Mouse (Mus musculus): Measurements from ENCODE around the gene Scn9a. TPM values are rescaled to one million over a fixed set of nuclear protein-coding genes. Genes with fewer than 3 reads are reported as not detected.

Gene Scn9a
- polyA plus RNA-seq, 1 experiment = 0.22 TPM

- TF ChIP-seq TCF12 (IDR thresholded peaks at IDR 0.05; ENCODE audit: insufficient read depth, poor library complexity, severe bottlenecking) = no peak
- no peak for TF ChIP-seq TCF3 (IDR thresholded peaks at IDR 0.05; ENCODE audit: insufficient read length, low read depth)
- TF ChIP-seq MYOG (IDR thresholded peaks at IDR 0.05; ENCODE audit: control insufficient read depth in 1 of 3, insufficient read depth in 1 of 3, insufficient read length in 2 of 3, low read depth in 2 of 3) = no peak
- no peak for TF ChIP-seq USF1 (IDR thresholded peaks at IDR 0.05; ENCODE audit: low read depth)
- no peak for TF ChIP-seq CEBPB (IDR thresholded peaks at IDR 0.05; ENCODE audit: insufficient read depth, poor library complexity, severe bottlenecking)
- no peak for TF ChIP-seq POLR2AphosphoS2 (IDR thresholded peaks at IDR 0.05; ENCODE audit: insufficient read length, low read depth)
- TF ChIP-seq MYOD1 (IDR thresholded peaks at IDR 0.05; ENCODE audit: control insufficient read depth in 1 of 3, insufficient read length in 2 of 3, low read depth in 2 of 3) = no peak
- no peak for TF ChIP-seq REST (IDR thresholded peaks at IDR 0.05; ENCODE audit: insufficient read depth, insufficient read length)
- no peak for TF ChIP-seq E2F4 (IDR thresholded peaks at IDR 0.05; ENCODE audit: insufficient read depth)
- no peak for TF ChIP-seq MAX (IDR thresholded peaks at IDR 0.05; ENCODE audit: low read depth)
- no peak for TF ChIP-seq SRF (IDR thresholded peaks at IDR 0.05; ENCODE audit: control insufficient read depth, insufficient read length, low read depth)
- TF ChIP-seq POLR2A (IDR thresholded peaks at IDR 0.05; ENCODE audit: insufficient read length, low read depth) = no peak
- H3K4me2 ChIP-seq (ENCODE audit: low read depth) = peak overlapping the region; percentile 48
- H3K79me2 ChIP-seq (ENCODE audit: control insufficient read depth, insufficient read depth) = no peaks in the 10 kb centered on the region
- no peaks in the 10 kb centered on the region for H3K27me3 ChIP-seq (ENCODE audit: control insufficient read depth, insufficient read depth, insufficient read length)
- H3ac ChIP-seq (ENCODE audit: control insufficient read depth, insufficient read length) = no peak overlapping the region
- H3K4me3 ChIP-seq = no peak overlapping the region
- no peaks in the 10 kb centered on the region for H3K36me3 ChIP-seq (ENCODE audit: control insufficient read depth, insufficient read depth)
Measured at GRCm38 (mm10) chr2:66507616-66508015, 127.1 kb downstream of the Scn9a start.

GRCm38 (mm10) chr2:66502158-66502557, 132.6 kb downstream of the Scn9a start:
- H3K79me2 ChIP-seq (ENCODE audit: control insufficient read depth, insufficient read depth) = no peaks in the 10 kb centered on the region
- no peak overlapping the region for H3ac ChIP-seq (ENCODE audit: control insufficient read depth, insufficient read length)
- TF ChIP-seq SRF (IDR thresholded peaks at IDR 0.05; ENCODE audit: control insufficient read depth, insufficient read length, low read depth) (no peak), POLR2AphosphoS2 (IDR thresholded peaks at IDR 0.05; ENCODE audit: insufficient read length, low read depth) (no peak), TCF3 (IDR thresholded peaks at IDR 0.05; ENCODE audit: insufficient read length, low read depth) (no peak), E2F4 (IDR thresholded peaks at IDR 0.05; ENCODE audit: insufficient read depth) (no peak), TCF12 (IDR thresholded peaks at IDR 0.05; ENCODE audit: insufficient read depth, poor library complexity, severe bottlenecking) (no peak), REST (IDR thresholded peaks at IDR 0.05; ENCODE audit: insufficient read depth, insufficient read length) (no peak), MAX (IDR thresholded peaks at IDR 0.05; ENCODE audit: low read depth) (no peak), USF1 (IDR thresholded peaks at IDR 0.05; ENCODE audit: low read depth) (no peak), MYOG (IDR thresholded peaks at IDR 0.05; ENCODE audit: control insufficient read depth in 1 of 3, insufficient read depth in 1 of 3, insufficient read length in 2 of 3, low read depth in 2 of 3) (no peak), POLR2A (IDR thresholded peaks at IDR 0.05; ENCODE audit: insufficient read length, low read depth) (no peak), MYOD1 (IDR thresholded peaks at IDR 0.05; ENCODE audit: control insufficient read depth in 1 of 3, insufficient read length in 2 of 3, low read depth in 2 of 3) (no peak), CEBPB (IDR thresholded peaks at IDR 0.05; ENCODE audit: insufficient read depth, poor library complexity, severe bottlenecking) (no peak)
- no peaks in the 10 kb centered on the region for H3K36me3 ChIP-seq (ENCODE audit: control insufficient read depth, insufficient read depth)
- H3K4me3 ChIP-seq = no peak overlapping the region
- no peak overlapping the region for H3K4me2 ChIP-seq (ENCODE audit: low read depth)
- no peaks in the 10 kb centered on the region for H3K27me3 ChIP-seq (ENCODE audit: control insufficient read depth, insufficient read depth, insufficient read length)

GRCm38 (mm10) chr2:66494556-66494955, 140.2 kb downstream of the Scn9a start:
- Histone ChIP-seq H3K4me3 (no peak overlapping the region), H3ac (ENCODE audit: control insufficient read depth, insufficient read length) (no peak overlapping the region), H3K79me2 (ENCODE audit: control insufficient read depth, insufficient read depth) (no peaks in the 10 kb centered on the region), H3K27me3 (ENCODE audit: control insufficient read depth, insufficient read depth, insufficient read length) (no peaks in the 10 kb centered on the region), H3K36me3 (ENCODE audit: control insufficient read depth, insufficient read depth) (no peaks in the 10 kb centered on the region), H3K4me2 (ENCODE audit: low read depth) (no peak overlapping the region)
- TF ChIP-seq E2F4 (IDR thresholded peaks at IDR 0.05; ENCODE audit: insufficient read depth) = no peak
- TF ChIP-seq MYOG (IDR thresholded peaks at IDR 0.05; ENCODE audit: control insufficient read depth in 1 of 3, insufficient read depth in 1 of 3, insufficient read length in 2 of 3, low read depth in 2 of 3) = no peak
- TF ChIP-seq POLR2AphosphoS2 (IDR thresholded peaks at IDR 0.05; ENCODE audit: insufficient read length, low read depth) = no peak
- no peak for TF ChIP-seq REST (IDR thresholded peaks at IDR 0.05; ENCODE audit: insufficient read depth, insufficient read length)
- TF ChIP-seq MAX (IDR thresholded peaks at IDR 0.05; ENCODE audit: low read depth) = no peak
- TF ChIP-seq MYOD1 (IDR thresholded peaks at IDR 0.05; ENCODE audit: control insufficient read depth in 1 of 3, insufficient read length in 2 of 3, low read depth in 2 of 3) = no peak

- Histone ChIP-seq H3ac (ENCODE audit: control insufficient read depth, insufficient read length) (no peak overlapping the region), H3K27me3 (ENCODE audit: control insufficient read depth, insufficient read depth, insufficient read length) (no peaks in the 10 kb centered on the region), H3K4me2 (ENCODE audit: low read depth) (no peak overlapping the region), H3K79me2 (ENCODE audit: control insufficient read depth, insufficient read depth) (no peaks in the 10 kb centered on the region), H3K36me3 (ENCODE audit: control insufficient read depth, insufficient read depth) (no peaks in the 10 kb centered on the region), H3K4me3 (no peak overlapping the region)
- TF ChIP-seq MYOG (IDR thresholded peaks at IDR 0.05; ENCODE audit: control insufficient read depth in 1 of 3, insufficient read depth in 1 of 3, insufficient read length in 2 of 3, low read depth in 2 of 3) = no peak
- no peak for TF ChIP-seq REST (IDR thresholded peaks at IDR 0.05; ENCODE audit: insufficient read depth, insufficient read length)
- TF ChIP-seq CEBPB (IDR thresholded peaks at IDR 0.05; ENCODE audit: insufficient read depth, poor library complexity, severe bottlenecking) = no peak
- no peak for TF ChIP-seq E2F4 (IDR thresholded peaks at IDR 0.05; ENCODE audit: insufficient read depth)
- TF ChIP-seq POLR2AphosphoS2 (IDR thresholded peaks at IDR 0.05; ENCODE audit: insufficient read length, low read depth) = no peak
- TF ChIP-seq MYOD1 (IDR thresholded peaks at IDR 0.05; ENCODE audit: control insufficient read depth in 1 of 3, insufficient read length in 2 of 3, low read depth in 2 of 3) = no peak
- TF ChIP-seq MAX (IDR thresholded peaks at IDR 0.05; ENCODE audit: low read depth) = no peak
- TF ChIP-seq POLR2A (IDR thresholded peaks at IDR 0.05; ENCODE audit: insufficient read length, low read depth) = no peak
- no peak for TF ChIP-seq TCF12 (IDR thresholded peaks at IDR 0.05; ENCODE audit: insufficient read depth, poor library complexity, severe bottlenecking)
- TF ChIP-seq SRF (IDR thresholded peaks at IDR 0.05; ENCODE audit: control insufficient read depth, insufficient read length, low read depth) = no peak
- TF ChIP-seq USF1 (IDR thresholded peaks at IDR 0.05; ENCODE audit: low read depth) = no peak
- no peak for TF ChIP-seq TCF3 (IDR thresholded peaks at IDR 0.05; ENCODE audit: insufficient read length, low read depth)
Measured at GRCm38 (mm10) chr2:66478395-66478794, 156.4 kb downstream of the Scn9a start.

Data from myocyte (in vitro differentiated cells).